Mouse (Mus musculus): ENCODE data around the gene Ptprf.

The Ptprf gene

DNA sequence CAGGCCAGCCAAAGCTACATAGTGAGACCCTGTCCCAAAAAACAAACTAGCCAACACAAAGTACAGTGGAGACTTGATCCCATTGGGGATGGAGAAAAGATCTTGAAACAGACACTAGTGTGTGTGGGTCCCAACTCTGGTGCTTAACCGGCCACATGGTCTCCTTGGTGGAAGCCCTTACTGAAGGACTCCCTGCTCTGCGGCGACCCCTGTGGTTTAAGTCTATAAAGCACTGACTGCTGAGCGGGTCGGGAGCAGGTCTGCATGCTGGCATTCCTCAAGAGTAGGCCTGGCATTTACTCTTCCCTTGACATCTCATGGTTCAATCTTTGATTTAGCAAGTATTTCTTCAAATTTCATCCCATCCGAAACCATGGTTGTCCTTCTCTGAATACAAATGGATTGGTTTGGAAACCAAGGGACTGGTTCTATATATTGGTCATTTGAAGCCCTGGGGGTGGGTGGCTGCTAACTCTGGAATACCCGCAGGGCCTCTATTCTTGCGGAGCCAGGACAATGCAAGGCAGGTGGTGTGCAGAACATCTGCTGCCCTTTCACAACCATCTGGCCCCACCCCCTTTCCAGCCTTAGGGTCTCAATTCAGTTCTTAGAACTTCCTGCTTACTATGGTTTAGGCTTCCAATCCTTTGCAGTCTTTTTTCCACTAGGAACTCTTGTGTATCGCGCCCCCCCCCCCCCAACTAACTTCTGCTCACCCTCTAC, 84.1 kb downstream of the Ptprf start:
- no peak for DNase-seq (ENCODE audit: low spot score)

DNA sequence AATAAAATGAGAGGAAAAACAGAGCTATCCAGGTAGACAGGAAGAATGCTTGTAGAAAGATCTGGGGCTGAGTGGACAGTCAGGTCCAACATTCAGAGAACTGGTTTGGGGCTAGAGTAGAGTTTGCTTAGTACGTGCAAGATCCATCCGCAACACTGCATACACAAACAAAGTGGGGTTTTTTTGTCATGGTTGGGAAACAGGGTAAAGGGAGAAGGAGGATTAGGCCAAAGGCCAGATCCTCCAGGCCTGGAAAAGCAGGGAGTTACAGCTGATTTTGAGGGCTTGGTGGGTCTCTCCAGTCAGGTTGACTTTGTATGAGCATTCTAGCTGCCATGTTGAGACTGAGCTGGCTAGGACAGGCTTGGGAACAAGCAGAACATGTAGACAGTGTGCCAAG, 85.3 kb downstream of the Ptprf start:
- no peak for DNase-seq (ENCODE audit: low spot score)

DNA sequence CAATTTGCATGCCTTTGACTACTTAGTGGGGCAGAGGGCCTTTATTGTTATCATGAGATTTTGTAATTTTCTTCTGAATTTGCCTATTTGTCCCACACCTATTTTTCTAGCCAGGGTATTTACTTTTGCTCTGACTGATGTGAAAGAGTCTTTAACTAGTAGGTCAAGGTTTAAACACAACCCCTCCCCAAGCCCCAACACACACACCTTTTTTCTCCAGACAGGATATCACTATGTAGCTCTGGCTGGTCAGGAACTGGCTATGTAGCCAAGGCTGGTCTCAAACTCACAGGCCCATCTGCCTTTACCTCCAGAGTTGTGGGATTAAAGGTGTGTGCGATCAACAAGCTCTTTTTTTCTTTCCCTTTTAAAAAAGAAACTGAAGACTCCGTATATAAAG, 92.1 kb downstream of the Ptprf start:
- DNase-seq (ENCODE audit: low spot score) = no peak

DNA sequence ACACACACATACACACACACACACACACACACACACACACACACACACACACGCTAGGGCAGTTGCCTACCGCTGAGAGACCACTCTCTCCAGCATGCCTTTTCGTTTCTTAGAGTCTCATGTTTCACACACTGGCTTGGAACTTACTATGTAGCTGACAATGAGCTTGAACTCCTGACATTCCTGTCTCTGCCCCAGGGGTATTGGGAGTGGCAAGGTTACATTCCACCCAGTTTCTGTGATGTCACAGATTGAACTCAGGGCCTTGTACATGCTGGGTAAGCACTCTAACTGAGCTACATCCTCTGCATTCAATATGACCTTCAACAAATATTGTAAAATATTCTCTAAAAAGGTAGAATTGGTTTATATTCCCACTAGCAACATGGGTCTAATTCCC, 92.6 kb downstream of the Ptprf start:
- DNase-seq (ENCODE audit: low spot score) = no peak

DNA sequence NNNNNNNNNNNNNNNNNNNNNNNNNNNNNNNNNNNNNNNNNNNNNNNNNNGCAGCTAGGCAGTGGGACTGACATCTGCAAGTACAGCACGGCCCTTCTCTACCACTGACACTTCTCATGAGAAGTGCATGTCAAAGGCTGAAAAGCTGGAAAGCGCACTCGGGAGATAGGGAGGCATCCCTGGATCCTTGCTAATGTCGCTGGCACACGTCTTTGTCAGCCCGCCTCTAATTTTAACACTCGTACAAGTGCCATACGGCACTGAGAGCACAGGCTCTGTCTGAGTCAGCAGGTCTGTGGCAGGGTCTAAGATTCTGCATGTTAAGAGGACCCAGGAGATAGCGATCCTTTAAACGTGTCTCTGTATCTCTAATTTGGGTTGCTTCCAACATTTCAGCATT, 95.0 kb downstream of the Ptprf start:
- DNase-seq (ENCODE audit: low spot score) = no peak

DNA sequence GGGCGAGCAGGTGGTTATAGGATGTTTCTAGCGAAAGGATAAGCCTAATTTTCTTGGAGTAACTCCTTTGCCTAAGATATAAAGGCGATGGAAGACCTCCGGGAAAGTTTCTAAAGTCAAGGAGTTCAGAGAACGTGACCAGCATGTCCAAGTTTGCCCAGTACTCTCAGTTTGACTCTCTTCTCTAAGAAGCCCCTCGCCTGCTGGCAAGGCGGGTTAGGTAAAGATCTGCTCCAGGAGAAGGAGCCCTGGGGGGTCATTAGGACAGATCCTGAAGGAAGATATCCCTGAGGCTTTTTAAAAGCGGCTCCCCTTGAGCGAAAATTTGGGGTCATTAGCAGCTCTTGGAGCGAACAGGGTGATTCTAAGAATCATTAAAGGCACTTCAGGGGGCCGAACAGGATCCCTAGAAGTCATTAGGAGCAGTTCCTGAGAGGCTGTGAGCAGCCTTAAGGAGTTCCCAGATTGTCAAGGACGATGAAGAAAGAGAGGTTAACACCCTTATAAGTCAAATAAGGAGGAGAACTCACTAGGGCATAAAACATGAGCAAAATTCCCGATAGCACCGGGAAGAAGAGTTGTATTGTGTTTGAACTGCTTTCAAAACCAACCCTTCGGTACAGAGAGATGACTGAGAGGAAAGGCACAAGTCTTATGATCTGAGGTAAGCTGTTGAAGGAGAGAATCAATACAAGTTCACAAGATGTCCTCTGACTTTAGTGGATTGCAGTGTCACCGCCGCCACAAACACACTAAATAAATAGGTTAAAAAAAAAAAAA, 110.7 kb downstream of the Ptprf start:
- peak; percentile 12 for DNase-seq (ENCODE audit: low spot score)

DNA sequence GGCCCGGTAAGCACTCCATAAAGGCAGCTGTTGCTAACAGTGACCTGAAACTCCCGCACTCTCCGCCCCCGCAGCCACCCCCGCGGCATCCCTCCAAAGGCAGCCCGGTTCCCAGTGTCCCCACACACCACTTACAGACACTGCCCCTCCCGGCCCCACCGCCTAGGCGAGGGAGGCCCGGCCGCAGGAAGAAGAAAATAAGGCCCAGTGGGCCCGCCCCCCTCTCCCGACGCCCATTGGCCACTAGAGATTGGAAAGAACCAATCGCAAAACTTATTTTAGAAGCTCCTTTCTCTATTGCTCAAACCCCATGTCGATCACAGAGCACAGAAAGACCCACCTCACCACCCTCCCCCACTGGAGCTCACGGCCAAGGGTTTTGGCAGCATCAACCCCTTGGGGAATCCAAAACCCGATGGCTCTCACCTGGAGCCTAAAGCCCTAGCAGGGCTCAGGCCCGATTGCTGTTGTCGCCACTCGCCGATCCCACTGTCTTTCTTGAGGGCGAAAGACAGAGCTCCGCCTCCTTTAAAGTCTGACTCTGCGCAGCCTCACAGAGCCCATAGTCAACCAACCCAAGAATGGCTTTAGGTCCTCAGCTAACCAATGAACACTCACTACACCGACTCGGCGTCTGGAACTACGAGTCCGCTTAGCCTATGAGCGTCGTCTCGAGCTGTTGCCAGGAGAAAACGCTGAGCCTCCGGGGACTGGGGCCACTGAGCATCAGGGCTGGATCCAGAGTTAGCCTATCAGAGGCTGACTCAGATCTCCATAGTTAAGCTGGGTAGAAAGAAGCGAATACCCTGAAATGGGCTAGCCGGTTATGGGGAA, 111.5 kb downstream of the Ptprf start, which contains the start of gene Kdm4a:
Gene Kdm4a, minus strand, starts transcription at position 577 of the 834 bp plus-strand sequence.
- peak; percentile 83 for DNase-seq (ENCODE audit: low spot score)

DNA sequence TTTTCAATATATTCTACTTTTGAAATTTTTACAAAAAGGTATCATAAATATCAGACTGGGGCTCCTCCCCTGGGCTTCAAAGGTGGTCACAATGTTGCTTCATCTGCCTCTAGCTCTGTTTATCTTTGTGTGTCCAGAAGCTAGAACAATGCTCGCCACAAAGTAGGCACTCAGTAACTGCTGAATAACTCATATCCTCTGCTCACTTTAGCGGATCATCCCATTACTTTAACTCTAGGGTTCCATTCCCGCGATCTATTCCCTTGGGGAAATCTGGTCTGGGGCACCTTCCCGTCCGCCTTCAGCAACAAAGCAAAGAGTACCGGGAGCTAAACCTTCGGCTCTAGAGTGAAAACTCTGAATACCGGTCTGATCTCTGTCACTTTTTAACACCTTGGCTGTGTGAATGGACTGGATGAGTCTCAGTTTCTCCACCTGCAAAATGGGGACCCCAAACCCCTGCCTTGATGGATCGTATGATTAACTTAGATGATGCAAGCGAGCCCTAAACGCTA, 112.2 kb downstream of the Ptprf start:
- no peak for DNase-seq (ENCODE audit: low spot score)

DNA sequence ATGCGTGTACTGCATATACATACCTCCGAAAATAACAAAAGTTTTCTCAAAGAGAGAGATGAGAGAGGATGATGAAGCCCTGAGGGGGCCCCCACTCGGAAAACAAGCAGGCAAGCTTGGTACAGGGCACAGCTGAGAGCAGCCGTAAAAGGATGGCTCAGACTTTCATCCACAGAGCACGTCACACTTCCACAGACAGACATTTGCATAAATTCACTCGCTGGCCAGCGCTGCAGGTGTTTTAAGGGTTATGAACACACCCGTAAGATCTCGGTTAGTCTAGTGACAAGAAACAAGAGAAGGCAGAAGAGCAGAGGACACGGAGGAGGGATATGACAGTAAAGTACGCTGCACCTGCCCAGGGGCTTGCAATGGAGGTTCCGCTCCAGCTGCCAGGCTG, 118.7 kb downstream of the Ptprf start:
- no peak for DNase-seq (ENCODE audit: low spot score)

DNA sequence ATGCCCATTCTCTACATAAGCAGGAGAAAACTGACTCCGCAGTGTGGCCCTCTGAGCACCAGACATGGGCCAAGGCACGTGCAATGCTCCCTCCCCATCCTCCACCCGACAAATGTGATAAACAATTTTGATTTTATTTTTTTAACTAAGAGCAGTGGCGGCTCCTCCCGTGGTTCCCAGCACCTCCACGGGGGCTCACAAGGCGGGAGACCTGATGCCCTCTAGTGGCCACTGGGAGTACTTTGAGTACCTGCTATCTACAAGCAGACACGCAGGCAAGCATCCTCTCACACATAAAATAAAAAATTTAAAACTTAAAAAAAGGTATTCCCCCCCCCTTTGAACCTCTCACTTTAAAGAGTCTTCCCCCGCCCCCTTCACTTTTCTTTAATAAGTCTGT, 120.2 kb downstream of the Ptprf start:
- DNase-seq (ENCODE audit: low spot score) = no peak

DNA sequence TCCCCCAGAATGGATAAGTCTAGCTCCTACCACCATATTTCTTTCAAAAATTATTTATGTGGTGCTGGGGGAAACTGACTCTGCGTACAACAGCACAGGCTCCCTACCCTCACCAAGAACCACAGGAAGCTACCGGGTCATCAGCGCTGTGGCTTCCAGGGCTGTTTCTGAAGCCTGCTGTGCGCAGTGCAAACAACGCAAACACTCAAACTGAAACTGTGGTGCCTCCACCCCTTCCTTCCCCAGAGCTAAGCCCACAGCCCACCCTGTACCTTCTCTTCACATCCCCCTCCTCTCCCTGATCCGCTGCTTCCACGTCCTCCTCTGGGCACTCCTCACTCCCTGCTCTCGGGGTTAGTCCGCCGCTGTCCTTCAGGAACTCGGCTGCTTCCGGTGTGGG, 129.1 kb downstream of the Ptprf start:
- no peak for DNase-seq (ENCODE audit: low spot score)

Measured in ovary, postnatal 10 days (tissue).